16 mouse cellular contexts compared by ENCODE assay signal in the genomic region with DNA sequence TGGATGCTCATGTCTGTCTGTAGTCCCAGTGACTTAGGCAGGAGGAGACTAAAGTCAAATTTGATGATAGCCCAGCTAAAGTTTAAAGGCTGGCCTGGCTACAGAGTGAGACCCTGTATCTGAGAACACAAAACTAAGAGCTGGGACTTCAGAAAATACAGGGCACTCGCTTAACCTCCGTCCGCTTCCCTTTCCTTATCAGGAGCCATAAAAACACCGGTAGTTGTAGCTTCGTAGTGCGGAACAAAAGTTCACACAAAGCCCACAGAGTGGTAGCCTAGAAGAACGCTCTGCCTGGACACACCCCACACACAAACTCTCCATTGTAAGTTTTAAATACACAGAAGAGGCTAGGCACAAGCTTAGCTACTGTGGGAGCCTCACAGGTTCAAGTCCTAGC. TPM values are rescaled to one million over a fixed set of nuclear protein-coding genes. Genes with fewer than 3 reads are reported as not detected.
A peak's percentile ranks its signal among the peaks of the same experiment; 100 is the strongest.
DNase-seq lines count a peak whose midpoint lies in the region; ATAC-seq and TF ChIP-seq lines count a peak whose summit lies in the region.
"Had no signal": no experiment of that assay in that cellular context is flagged by ENCODE, and none has a peak within 500 bp of the region (broad histone marks: within the 10 kb centered on the region; RNA-seq: fewer than 3 reads in every experiment).

No protein-coding gene starts in this region.

- no peak overlapping the region for H3K4me3 ChIP-seq in lung, embryonic 14.5 days (ENCODE audit: low read depth, low read length)
- H3K4me3 ChIP-seq in brown adipose tissue, adult 24 weeks (ENCODE audit: insufficient read depth, low read depth, low read length), result peak overlapping the region; percentile 99; the same call in 1 of the 2 replicates
- H3K4me3 ChIP-seq in liver, embryonic 12.5 days, result no peak overlapping the region; the same call in 1 of the 2 replicates
- H3K4me3 ChIP-seq in stomach, embryonic 16.5 days (replicated peaks; ENCODE audit: low read length), result no peak overlapping the region
- H3K4me3 ChIP-seq in hindbrain, embryonic 16.5 days (ENCODE audit: low read length), result no peak overlapping the region
- H3K4me3 ChIP-seq: neural tube, embryonic 12.5 days had no signal

- no peaks in the 10 kb centered on the region for H3K9me3 ChIP-seq in lung, embryonic 14.5 days (ENCODE audit: low read depth, low read length)
- no peaks in the 10 kb centered on the region for H3K9me3 ChIP-seq in liver, embryonic 12.5 days (replicated peaks)
- no peaks in the 10 kb centered on the region for H3K9me3 ChIP-seq in stomach, embryonic 16.5 days (replicated peaks; ENCODE audit: control insufficient read depth, low read length)
- H3K9me3 ChIP-seq in hindbrain, embryonic 16.5 days (ENCODE audit: control insufficient read depth, low read length), result no peaks in the 10 kb centered on the region
- H3K9me3 ChIP-seq: embryonic facial prominence, embryonic 13.5 days; limb, embryonic 15.5 days; neural tube, embryonic 12.5 days had no signal

- no peak overlapping the region for H3K9ac ChIP-seq in lung, embryonic 14.5 days
- no peak overlapping the region for H3K9ac ChIP-seq in liver, embryonic 12.5 days
- H3K9ac ChIP-seq in stomach, embryonic 16.5 days (ENCODE audit: low read length), result peak overlapping the region; percentile 37; the same call in 1 of the 2 replicates
- H3K9ac ChIP-seq in hindbrain, embryonic 16.5 days (ENCODE audit: low read depth, low read length), result no peak overlapping the region
- H3K9ac ChIP-seq: limb, embryonic 15.5 days had no signal

- H3K4me2 ChIP-seq in lung, embryonic 14.5 days, result peak overlapping the region; percentile 90
- peak overlapping the region; percentile 91 for H3K4me2 ChIP-seq in liver, embryonic 12.5 days
- H3K4me2 ChIP-seq in stomach, embryonic 16.5 days (ENCODE audit: low read depth, low read length), result 0 out of 2 replicates have a peak overlapping the region, but pooled peaks have one; percentile 66
- H3K4me2 ChIP-seq in hindbrain, embryonic 16.5 days (ENCODE audit: low read length), result no peak overlapping the region

- WGBS in lung, embryonic 14.5 days, result 80% methylated on average over 7 of the region's 7 CpGs
- WGBS in liver, embryonic 12.5 days (ENCODE audit: insufficient replicate concordance), result 51% methylated on average over 7 of the region's 7 CpGs
- WGBS in stomach, embryonic 16.5 days, result 71% methylated on average over 7 of the region's 7 CpGs
- WGBS in hindbrain, embryonic 16.5 days, result 85% methylated on average over 7 of the region's 7 CpGs

- no peak overlapping the region for H3K27ac ChIP-seq in lung, embryonic 14.5 days (ENCODE audit: low read depth)
- H3K27ac ChIP-seq in brown adipose tissue, adult 24 weeks (replicated peaks; ENCODE audit: low read depth, low read length), result no peak overlapping the region
- no peak overlapping the region for H3K27ac ChIP-seq in liver, embryonic 12.5 days
- peak overlapping the region; percentile 62 for H3K27ac ChIP-seq in stomach, embryonic 16.5 days (ENCODE audit: low read length)
- no peak overlapping the region for H3K27ac ChIP-seq in hindbrain, embryonic 16.5 days (ENCODE audit: low read depth, low read length)
- H3K27ac ChIP-seq: embryonic facial prominence, embryonic 13.5 days; hindbrain, embryonic 14.5 days; limb, embryonic 15.5 days; neural tube, embryonic 12.5 days had no signal

- peaks cover 24% of the 10 kb centered on the region for H3K4me1 ChIP-seq in lung, embryonic 14.5 days (ENCODE audit: insufficient read depth)
- H3K4me1 ChIP-seq in brown adipose tissue, adult 24 weeks (ENCODE audit: control insufficient read depth, insufficient read depth, insufficient read length, low read length), result peaks cover 25% of the 10 kb centered on the region
- H3K4me1 ChIP-seq in liver, embryonic 12.5 days, result peaks cover 66% of the 10 kb centered on the region
- peaks cover 39% of the 10 kb centered on the region for H3K4me1 ChIP-seq in stomach, embryonic 16.5 days (ENCODE audit: control insufficient read depth, insufficient read depth, low read length)
- H3K4me1 ChIP-seq in hindbrain, embryonic 16.5 days (ENCODE audit: control insufficient read depth, insufficient read depth, low read depth, low read length), result peaks cover 17% of the 10 kb centered on the region

- peaks cover 31% of the 10 kb centered on the region; the same call in 1 of the 2 replicates for H3K36me3 ChIP-seq in lung, embryonic 14.5 days (ENCODE audit: insufficient read depth)
- peaks cover 45% of the 10 kb centered on the region for H3K36me3 ChIP-seq in liver, embryonic 12.5 days
- H3K36me3 ChIP-seq in stomach, embryonic 16.5 days (ENCODE audit: control insufficient read depth, insufficient read depth, low read length), result no peaks in the 10 kb centered on the region
- no peaks in the 10 kb centered on the region; the same call in 1 of the 2 replicates for H3K36me3 ChIP-seq in hindbrain, embryonic 16.5 days (ENCODE audit: control insufficient read depth, insufficient read depth, low read length)

- no peak for TF ChIP-seq CTCF in lung, embryonic 14.5 days (IDR thresholded peaks at IDR 0.05; ENCODE audit: low read depth)

- H3K27me3 ChIP-seq in lung, embryonic 14.5 days (ENCODE audit: insufficient read depth, low read length), result no peaks in the 10 kb centered on the region
- 0 out of 2 replicates have a peak, but pooled peaks cover 4% of the 10 kb centered on the region for H3K27me3 ChIP-seq in liver, embryonic 12.5 days (replicated peaks)
- no peaks in the 10 kb centered on the region for H3K27me3 ChIP-seq in stomach, embryonic 16.5 days (ENCODE audit: control insufficient read depth, insufficient read depth, low read length)
- no peaks in the 10 kb centered on the region for H3K27me3 ChIP-seq in hindbrain, embryonic 16.5 days (replicated peaks; ENCODE audit: control insufficient read depth, insufficient read depth, low read length)
- H3K27me3 ChIP-seq: embryonic facial prominence, embryonic 13.5 days; limb, embryonic 15.5 days; neural tube, embryonic 12.5 days had no signal

- no peak for ATAC-seq in lung, embryonic 14.5 days (ENCODE audit: insufficient read depth)
- ATAC-seq in liver, embryonic 12.5 days, result no peak
- ATAC-seq in stomach, embryonic 16.5 days (ENCODE audit: insufficient read depth, low FRiP score), result no peak
- ATAC-seq in hindbrain, embryonic 16.5 days, result no peak
- ATAC-seq: CD4-positive, CD25-positive, alpha-beta regulatory T cell, adult 4 months had no signal

- no peak for DNase-seq in lung, embryonic 14.5 days
- DNase-seq in lung, postnatal 36 days, result no peak
- no peak for DNase-seq in MN1 (ENCODE audit: low spot score)
- DNase-seq: cerebellum, adult 11 months; gastrocnemius, postnatal 25 days; kidney, adult 9 months; right cerebral cortex, postnatal 14 days had no signal

RNA-seq across cellular contexts. Expression of a gene that starts 3.5 kb away (rescaled TPM):
- polyA plus RNA-seq in lung, embryonic 14.5 days (2014; fragmentation: Nextera tagmentation; extraction: Ambion mirVana), result 138 and 148 TPM in 2 replicates
- 311 and 382 TPM in 2 replicates for polyA plus RNA-seq in brown adipose tissue, adult 24 weeks (2012; ENCODE audit: insufficient read depth, insufficient read length, missing spikeins)
- 176 and 179 TPM in 2 replicates for polyA plus RNA-seq in liver, embryonic 12.5 days (2016; fragmentation: Nextera tagmentation; extraction: Ambion mirVana)
- polyA plus RNA-seq in stomach, embryonic 16.5 days (2015; fragmentation: Nextera tagmentation; extraction: Ambion mirVana), result 199 and 207 TPM in 2 replicates
- polyA plus RNA-seq in hindbrain, embryonic 16.5 days (2015; fragmentation: Nextera tagmentation; extraction: Ambion mirVana), result 86.5 and 88.6 TPM in 2 replicates

RNA-seq across cellular contexts. Expression of a gene that starts 33.0 kb away (rescaled TPM):
- 17.6 and 21.2 TPM in 2 replicates for polyA plus RNA-seq in lung, embryonic 14.5 days (2014; fragmentation: Nextera tagmentation; extraction: Ambion mirVana)
- polyA plus RNA-seq in brown adipose tissue, adult 24 weeks (2012; ENCODE audit: insufficient read depth, insufficient read length, missing spikeins), result 3.8 and 4.8 TPM in 2 replicates
- 2.0 and 2.5 TPM in 2 replicates for polyA plus RNA-seq in liver, embryonic 12.5 days (2016; fragmentation: Nextera tagmentation; extraction: Ambion mirVana)
- polyA plus RNA-seq in stomach, embryonic 16.5 days (2015; fragmentation: Nextera tagmentation; extraction: Ambion mirVana), result 14.3 and 15.0 TPM in 2 replicates
- 23.0 and 23.3 TPM in 2 replicates for polyA plus RNA-seq in hindbrain, embryonic 16.5 days (2015; fragmentation: Nextera tagmentation; extraction: Ambion mirVana)
